Mouse (Mus musculus) stomach, embryonic 16.5 days (tissue): ENCODE results near the gene Pram1. TPM values are rescaled to one million over a fixed set of nuclear protein-coding genes. Genes with fewer than 3 reads are reported as not detected.

Experiments used
- ATAC-seq: fragments of 200-750 bp; cut with Nextera tagmentation; 2 replicates; pipeline ENCODE4 v1.8.0; 2017; ENCODE audit warnings: moderate number of reproducible peaks, moderate TSS enrichment; ENCODE audit not compliant: insufficient read depth, low FRiP score
- H3K27ac ChIP-seq: fragments of 300-500 bp; sonication (generic); 2 replicates; pipeline ENCODE4 v1.5.1; 2014; ENCODE audit warnings: low read length
- H3K27me3 ChIP-seq: fragments of 300-500 bp; sonication (generic); 2 replicates; pipeline ENCODE4 v1.6.1; 2014; ENCODE audit warnings: low read length, control low read depth, mixed read lengths; ENCODE audit not compliant: control insufficient read depth, insufficient read depth
- H3K36me3 ChIP-seq: fragments of 300-500 bp; sonication (generic); 2 replicates; pipeline ENCODE4 v1.6.1; 2014; ENCODE audit warnings: low read length; ENCODE audit not compliant: control insufficient read depth, insufficient read depth
- H3K4me1 ChIP-seq: fragments of 300-500 bp; sonication (generic); 2 replicates; pipeline ENCODE4 v1.6.1; 2014; ENCODE audit warnings: low read length, control low read depth, mixed read lengths; ENCODE audit not compliant: control insufficient read depth, insufficient read depth
- H3K4me2 ChIP-seq: fragments of 300-500 bp; sonication (generic); 2 replicates; pipeline ENCODE4 v1.6.1; 2014; ENCODE audit warnings: low read depth, low read length, mixed read lengths
- H3K4me3 ChIP-seq: fragments of 300-500 bp; sonication (generic); replicated peaks from 2 replicates; pipeline ENCODE4 v1.5.1; 2014; ENCODE audit warnings: mild to moderate bottlenecking, low read length
- H3K9ac ChIP-seq: fragments of 300-500 bp; sonication (generic); 2 replicates; pipeline ENCODE4 v1.6.1; 2014; ENCODE audit warnings: low read length
- H3K9me3 ChIP-seq: fragments of 300-500 bp; sonication (generic); replicated peaks from 2 replicates; pipeline ENCODE4 v1.6.1; 2016; ENCODE audit warnings: low read length, control low read depth; ENCODE audit not compliant: control insufficient read depth
- WGBS: fragments of 180-500 bp; shearing (Covaris S2); extraction: QIAGEN DNeasy Blood & Tissue Kit; methylation state at CpG from one replicate; pipeline ENCODE4 v1.1.7; 2014; 5-methylcytosine and 5-hydroxymethylcytosine counted together
- polyA plus RNA-seq: library from polyadenylated mRNA; unstranded; fragments of >200 nt; fragmentation: Nextera tagmentation; extraction: Ambion mirVana; gene quantifications from 2 replicates; pipeline ENCODE4 v1.2.1, GENCODE M21; 2015

Gene Pram1
- polyA plus RNA-seq, 1 experiment from 2014 or later = 1.1 TPM

- Histone ChIP-seq H3K9ac (no peak overlapping the region), H3K4me2 (no peak overlapping the region), H3K4me1 (no peaks in the 10 kb centered on the region), H3K9me3 (no peaks in the 10 kb centered on the region), H3K27me3 (no peaks in the 10 kb centered on the region), H3K36me3 (peaks cover 21% of the 10 kb centered on the region), H3K27ac (no peak overlapping the region), H3K4me3 (no peak overlapping the region)
- no peak for ATAC-seq
- 95% methylated on average over 4 of the region's 4 CpGs for WGBS
Observed at GRCm38 (mm10) chr17:33644068-33644467, 6.2 kb downstream of the Pram1 start.

GRCm38 (mm10) chr17:33645073-33645472 is 7.2 kb downstream of the Pram1 start:
- Histone ChIP-seq H3K4me1 (no peaks in the 10 kb centered on the region), H3K4me3 (no peak overlapping the region), H3K9me3 (no peaks in the 10 kb centered on the region), H3K9ac (no peak overlapping the region), H3K27ac (no peak overlapping the region), H3K4me2 (no peak overlapping the region), H3K36me3 (peaks cover 31% of the 10 kb centered on the region), H3K27me3 (no peaks in the 10 kb centered on the region)
- WGBS = 95% methylated on average over 8 of the region's 8 CpGs
- ATAC-seq = no peak

- Histone ChIP-seq H3K9me3 (no peaks in the 10 kb centered on the region), H3K9ac (no peak overlapping the region), H3K27me3 (no peaks in the 10 kb centered on the region), H3K4me2 (no peak overlapping the region), H3K4me1 (no peaks in the 10 kb centered on the region), H3K4me3 (no peak overlapping the region), H3K27ac (no peak overlapping the region), H3K36me3 (peaks cover 45% of the 10 kb centered on the region)
- 97% methylated on average over 34 of the region's 34 CpGs for WGBS
- ATAC-seq = peak; percentile 29; the same call in 1 of the 2 replicates
Observed at GRCm38 (mm10) chr17:33649781-33650475, 12.1 kb downstream of the Pram1 start.

GRCm38 (mm10) chr17:33666813-33667212 is 29.0 kb downstream of the Pram1 start:
- Histone ChIP-seq H3K4me1 (peaks cover 6% of the 10 kb centered on the region; the same call in 1 of the 2 replicates), H3K9ac (no peak overlapping the region), H3K4me3 (no peak overlapping the region), H3K9me3 (no peaks in the 10 kb centered on the region), H3K27me3 (no peaks in the 10 kb centered on the region), H3K27ac (no peak overlapping the region; the same call in 1 of the 2 replicates), H3K36me3 (peaks cover 13% of the 10 kb centered on the region), H3K4me2 (no peak overlapping the region)
- ATAC-seq = no peak
- WGBS = 65% methylated on average over 3 of the region's 3 CpGs

- 89% methylated on average over 3 of the region's 3 CpGs for WGBS
- Histone ChIP-seq H3K4me3 (no peak overlapping the region), H3K9me3 (no peaks in the 10 kb centered on the region), H3K36me3 (peaks cover 3% of the 10 kb centered on the region; the same call in 1 of the 2 replicates), H3K4me1 (peaks cover 14% of the 10 kb centered on the region), H3K9ac (no peak overlapping the region), H3K4me2 (no peak overlapping the region), H3K27ac (no peak overlapping the region), H3K27me3 (no peaks in the 10 kb centered on the region)
- ATAC-seq = no peak
Observed at GRCm38 (mm10) chr17:33669681-33670080, 31.8 kb downstream of the Pram1 start.

GRCm38 (mm10) chr17:33673837-33674236 is 36.0 kb downstream of the Pram1 start:
- no peak overlapping the region for H3K27ac ChIP-seq
- peaks cover 17% of the 10 kb centered on the region for H3K4me1 ChIP-seq
- H3K9me3 ChIP-seq = no peaks in the 10 kb centered on the region
- peaks cover 12% of the 10 kb centered on the region; the same call in 1 of the 2 replicates for H3K36me3 ChIP-seq
- ATAC-seq = peak; percentile 60; the same call in 1 of the 2 replicates
- H3K27me3 ChIP-seq = no peaks in the 10 kb centered on the region
- no peak overlapping the region for H3K4me3 ChIP-seq
- 69% methylated on average over 1 of the region's 1 CpGs for WGBS
- no peak overlapping the region for H3K9ac ChIP-seq
- H3K4me2 ChIP-seq = peak overlapping the region; percentile 10; the same call in 1 of the 2 replicates

- Histone ChIP-seq H3K27ac (no peak overlapping the region), H3K4me3 (no peak overlapping the region), H3K27me3 (no peaks in the 10 kb centered on the region), H3K4me2 (no peak overlapping the region), H3K9ac (no peak overlapping the region), H3K9me3 (no peaks in the 10 kb centered on the region), H3K4me1 (peaks cover 17% of the 10 kb centered on the region), H3K36me3 (peaks cover 12% of the 10 kb centered on the region; the same call in 1 of the 2 replicates)
- ATAC-seq = no peak
Observed at GRCm38 (mm10) chr17:33675452-33675851, 37.6 kb downstream of the Pram1 start.

GRCm38 (mm10) chr17:33676086-33676485 is 38.2 kb downstream of the Pram1 start:
- Histone ChIP-seq H3K4me2 (no peak overlapping the region), H3K4me3 (no peak overlapping the region), H3K27me3 (no peaks in the 10 kb centered on the region), H3K27ac (no peak overlapping the region), H3K36me3 (peaks cover 12% of the 10 kb centered on the region; the same call in 1 of the 2 replicates), H3K9ac (no peak overlapping the region), H3K4me1 (peaks cover 13% of the 10 kb centered on the region), H3K9me3 (no peaks in the 10 kb centered on the region)
- WGBS = 89% methylated on average over 2 of the region's 2 CpGs
- ATAC-seq = no peak

GRCm38 (mm10) chr17:33678771-33679170 is 40.9 kb downstream of the Pram1 start:
- no peak overlapping the region for H3K4me3 ChIP-seq

More at GRCm38 (mm10) chr17:33678771-33679170, 40.9 kb downstream of the Pram1 start:
- Histone ChIP-seq H3K4me2 (no peak overlapping the region), H3K36me3 (peaks cover 12% of the 10 kb centered on the region; the same call in 1 of the 2 replicates), H3K9me3 (no peaks in the 10 kb centered on the region), H3K9ac (no peak overlapping the region), H3K27me3 (no peaks in the 10 kb centered on the region), H3K4me1 (peaks cover 22% of the 10 kb centered on the region), H3K27ac (no peak overlapping the region)
- ATAC-seq = no peak
